Comparison of ENCODE assay signal across 21 mouse cellular contexts in genomic region chr8:102938771-102939170, GRCm38 (mm10).
DNase-seq lines count a peak whose midpoint lies in the region; ATAC-seq lines count a peak whose summit lies in the region.
"Had no signal": no experiment of that assay in that cellular context is flagged by ENCODE, and none has a peak within 500 bp of the region (broad histone marks: within the 10 kb centered on the region; RNA-seq: fewer than 3 reads in every experiment).

No protein-coding gene starts in this region.

- H3K4me3 ChIP-seq in kidney, embryonic 14.5 days (ENCODE audit: low read length) = no peak overlapping the region
- H3K4me3 ChIP-seq in kidney, embryonic 16.5 days (ENCODE audit: low read length) = no peak overlapping the region
- H3K4me3 ChIP-seq: embryonic facial prominence, embryonic 13.5 days; embryonic facial prominence, embryonic 15.5 days; erythroblast, embryonic 14.5 days; forebrain, embryonic 10.5 days; forebrain, embryonic 12.5 days had no signal

- H3K9ac ChIP-seq in kidney, embryonic 14.5 days (ENCODE audit: low read depth, low read length) = no peak overlapping the region
- H3K9ac ChIP-seq in kidney, embryonic 16.5 days (replicated peaks; ENCODE audit: low read length) = no peak overlapping the region
- H3K9ac ChIP-seq: embryonic facial prominence, embryonic 13.5 days; embryonic facial prominence, embryonic 15.5 days; forebrain, embryonic 12.5 days had no signal

- no peaks in the 10 kb centered on the region for H3K4me1 ChIP-seq in kidney, embryonic 14.5 days (ENCODE audit: control insufficient read depth, insufficient read depth, low read length)
- no peaks in the 10 kb centered on the region for H3K4me1 ChIP-seq in kidney, embryonic 16.5 days (ENCODE audit: insufficient read depth, low read length)
- H3K4me1 ChIP-seq: embryonic facial prominence, embryonic 13.5 days; embryonic facial prominence, embryonic 15.5 days; forebrain, embryonic 10.5 days; forebrain, embryonic 12.5 days had no signal

- H3K36me3 ChIP-seq in kidney, embryonic 14.5 days (ENCODE audit: control insufficient read depth, insufficient read depth, low read length) = no peaks in the 10 kb centered on the region
- no peaks in the 10 kb centered on the region for H3K36me3 ChIP-seq in kidney, embryonic 16.5 days (ENCODE audit: insufficient read depth, low read length)
- H3K36me3 ChIP-seq: embryonic facial prominence, embryonic 13.5 days; embryonic facial prominence, embryonic 15.5 days; forebrain, embryonic 10.5 days; forebrain, embryonic 12.5 days had no signal

- peak; percentile 86 for ATAC-seq in kidney, embryonic 14.5 days (ENCODE audit: low FRiP score, low TSS enrichment)
- peak; percentile 88 for ATAC-seq in kidney, embryonic 16.5 days (ENCODE audit: low FRiP score, low TSS enrichment)
- ATAC-seq: forebrain, embryonic 14.5 days; forebrain, embryonic 16.5 days had no signal

- H3K27ac ChIP-seq in kidney, embryonic 14.5 days (ENCODE audit: low read depth, low read length) = no peak overlapping the region
- no peak overlapping the region for H3K27ac ChIP-seq in kidney, embryonic 16.5 days (ENCODE audit: low read length)
- H3K27ac ChIP-seq: embryonic facial prominence, embryonic 13.5 days; embryonic facial prominence, embryonic 15.5 days; forebrain, embryonic 10.5 days; forebrain, embryonic 12.5 days had no signal

- no peak overlapping the region for H3K4me2 ChIP-seq in kidney, embryonic 14.5 days (replicated peaks; ENCODE audit: low read depth, low read length)
- H3K4me2 ChIP-seq in kidney, embryonic 16.5 days (replicated peaks; ENCODE audit: low read depth, low read length) = no peak overlapping the region
- H3K4me2 ChIP-seq: embryonic facial prominence, embryonic 13.5 days; embryonic facial prominence, embryonic 15.5 days; forebrain, embryonic 12.5 days had no signal

- 49% methylated on average over 2 of the region's 2 CpGs for WGBS in kidney, embryonic 14.5 days
- WGBS in kidney, embryonic 16.5 days = 40% methylated on average over 2 of the region's 2 CpGs

- no peaks in the 10 kb centered on the region for H3K9me3 ChIP-seq in kidney, embryonic 14.5 days (ENCODE audit: control insufficient read depth, low read length)
- no peaks in the 10 kb centered on the region for H3K9me3 ChIP-seq in kidney, embryonic 16.5 days (ENCODE audit: low read length)
- H3K9me3 ChIP-seq: embryonic facial prominence, embryonic 13.5 days; embryonic facial prominence, embryonic 15.5 days; forebrain, embryonic 10.5 days; forebrain, embryonic 12.5 days had no signal

- DNase-seq in kidney, adult 18-20 months = no peak
- DNase-seq in kidney, postnatal 4 days = no peak
- DNase-seq: adrenal gland, adult 2 months; adrenal gland, postnatal 10 days; adrenal gland, postnatal 25 days; cerebellum, adult 11 months; cerebellum, adult 18-20 months; cerebellum, adult 8-10 months; cerebellum, adult 9-11 months; cerebellum, postnatal 14 days; cerebellum, postnatal 36 days; embryo, embryonic 11 days had no signal

- no peaks in the 10 kb centered on the region for H3K27me3 ChIP-seq in kidney, embryonic 14.5 days (ENCODE audit: control insufficient read depth, insufficient read depth, low read length)
- no peaks in the 10 kb centered on the region for H3K27me3 ChIP-seq in kidney, embryonic 16.5 days (ENCODE audit: insufficient read depth, low read length)
- H3K27me3 ChIP-seq: embryonic facial prominence, embryonic 13.5 days; embryonic facial prominence, embryonic 15.5 days; forebrain, embryonic 12.5 days had no signal
